Mouse (Mus musculus) heart, embryonic 11.5 days (tissue): ENCODE measurements around the gene Smug1. TPM values are rescaled to one million over a fixed set of nuclear protein-coding genes. Genes with fewer than 3 reads are reported as not detected.

ENCODE experiments used
- ATAC-seq: fragments of 200-750 bp; cut with Nextera tagmentation; replicated peaks from 2 replicates; pipeline ENCODE4 v1.8.0; 2017; ENCODE audit warnings: moderate library complexity; ENCODE audit not compliant: insufficient number of reproducible peaks, low FRiP score, low TSS enrichment
- H3K27ac ChIP-seq: fragments of 300-500 bp; sonication (generic); 2 replicates; pipeline ENCODE4 v1.5.1; 2014; ENCODE audit warnings: mild to moderate bottlenecking, low read depth, low read length
- H3K27me3 ChIP-seq: fragments of 300-500 bp; sonication (generic); 2 replicates; pipeline ENCODE4 v1.6.1; 2014; ENCODE audit warnings: mild to moderate bottlenecking, low read length, mixed read lengths; ENCODE audit not compliant: control insufficient read depth, insufficient read depth
- H3K36me3 ChIP-seq: fragments of 300-500 bp; sonication (generic); 2 replicates; pipeline ENCODE4 v1.6.1; 2014; ENCODE audit warnings: mild to moderate bottlenecking, low read length, moderate library complexity, mixed read lengths; ENCODE audit not compliant: control insufficient read depth, insufficient read depth
- H3K4me1 ChIP-seq: fragments of 300-500 bp; sonication (generic); 2 replicates; pipeline ENCODE4 v1.6.1; 2014; ENCODE audit warnings: low read length; ENCODE audit not compliant: control insufficient read depth, insufficient read depth
- H3K4me2 ChIP-seq: fragments of 300-500 bp; sonication (generic); 2 replicates; pipeline ENCODE4 v1.6.1; 2014; ENCODE audit warnings: mild to moderate bottlenecking, moderate library complexity
- H3K4me3 ChIP-seq: fragments of 300-500 bp; sonication (generic); 2 replicates; pipeline ENCODE4 v1.5.1; 2014; ENCODE audit warnings: low read depth, low read length
- H3K9ac ChIP-seq: fragments of 300-500 bp; sonication (generic); 2 replicates; pipeline ENCODE4 v1.6.1; 2014; ENCODE audit warnings: mild to moderate bottlenecking, low read depth, low read length, moderate library complexity
- H3K9me3 ChIP-seq: fragments of 300-500 bp; sonication (generic); replicated peaks from 2 replicates; pipeline ENCODE4 v1.6.1; 2016; ENCODE audit warnings: low read length; ENCODE audit not compliant: control insufficient read depth
- WGBS: fragments of 180-500 bp; shearing (Covaris S2); extraction: QIAGEN DNeasy Blood & Tissue Kit; methylation state at CpG from one replicate; pipeline ENCODE4 v1.1.7; 2014; ENCODE audit not compliant: insufficient replicate concordance; 5-methylcytosine and 5-hydroxymethylcytosine counted together
- polyA plus RNA-seq: library from polyadenylated mRNA; unstranded; fragments of >200 nt; fragmentation: Nextera tagmentation; extraction: Ambion mirVana; gene quantifications from 2 replicates; pipeline ENCODE4 v1.2.1, GENCODE M21; 2014

The Smug1 gene
- polyA plus RNA-seq, 1 experiment from 2014 or later = 14.7 TPM

DNA sequence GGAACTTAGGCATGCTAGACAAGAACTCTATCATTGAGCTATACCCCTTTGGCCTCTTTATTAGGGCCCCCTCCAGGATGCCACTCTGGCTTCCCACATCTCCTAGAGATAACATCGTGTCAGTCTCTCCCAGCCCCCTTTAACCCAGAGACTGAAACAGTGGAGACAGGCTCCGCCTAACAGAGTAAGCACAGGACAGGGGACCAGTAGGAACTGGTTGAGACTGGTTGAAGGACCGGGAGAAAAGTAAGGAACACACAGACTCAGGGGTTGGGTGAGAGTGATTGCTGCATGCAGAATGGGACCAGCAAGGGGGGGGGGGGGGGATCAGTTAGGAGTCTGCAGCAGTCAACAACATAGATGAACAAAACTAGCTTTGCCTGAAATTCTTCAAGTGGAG is 22.7 kb downstream of the Smug1 start:
- ATAC-seq = no peak
- 28% methylated on average over 3 of the region's 3 CpGs for WGBS

DNA sequence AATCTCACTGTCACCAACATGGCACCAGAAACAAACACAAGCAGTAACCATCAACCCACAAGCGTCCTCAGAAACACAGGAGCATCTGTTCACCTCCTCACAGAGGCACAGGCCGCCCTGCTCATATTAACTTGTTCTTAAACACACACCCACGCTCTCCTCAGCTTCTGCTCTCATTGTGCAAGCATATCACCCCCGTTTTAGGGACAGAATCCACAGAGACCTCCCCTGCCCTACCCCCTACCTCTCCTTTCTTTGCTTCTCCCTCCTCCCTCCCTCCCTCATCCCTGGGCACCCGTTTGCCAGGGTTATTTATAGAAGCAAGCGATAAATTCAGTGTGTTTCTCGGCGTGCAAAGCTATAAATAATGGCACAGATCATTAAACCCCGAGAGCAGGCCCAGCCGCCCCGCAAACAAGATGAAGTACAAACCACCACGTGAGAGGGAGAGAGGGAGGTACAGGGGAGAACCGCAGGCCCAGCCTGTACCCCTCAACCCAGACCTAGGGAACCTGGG is 31.4 kb downstream of the Smug1 start:
- H3K4me1 ChIP-seq = peaks cover 7% of the 10 kb centered on the region; the same call in 1 of the 2 replicates
- no peak overlapping the region for H3K4me3 ChIP-seq
- H3K9me3 ChIP-seq = no peaks in the 10 kb centered on the region
- peak overlapping the region; percentile 43 for H3K4me2 ChIP-seq
- H3K36me3 ChIP-seq = no peaks in the 10 kb centered on the region
- no peak for ATAC-seq
- H3K9ac ChIP-seq = 0 out of 2 replicates have a peak overlapping the region, but pooled peaks have one; percentile 8
- peaks cover 79% of the 10 kb centered on the region for H3K27me3 ChIP-seq
- WGBS = 26% methylated on average over 13 of the region's 13 CpGs
- H3K27ac ChIP-seq = no peak overlapping the region

More for the DNA sequence above, 22.7 kb downstream of the Smug1 start:
- Histone ChIP-seq H3K27ac (no peak overlapping the region), H3K9ac (no peak overlapping the region), H3K9me3 (no peaks in the 10 kb centered on the region), H3K27me3 (peaks cover 82% of the 10 kb centered on the region), H3K36me3 (no peaks in the 10 kb centered on the region), H3K4me2 (no peak overlapping the region), H3K4me1 (no peaks in the 10 kb centered on the region), H3K4me3 (no peak overlapping the region)

DNA sequence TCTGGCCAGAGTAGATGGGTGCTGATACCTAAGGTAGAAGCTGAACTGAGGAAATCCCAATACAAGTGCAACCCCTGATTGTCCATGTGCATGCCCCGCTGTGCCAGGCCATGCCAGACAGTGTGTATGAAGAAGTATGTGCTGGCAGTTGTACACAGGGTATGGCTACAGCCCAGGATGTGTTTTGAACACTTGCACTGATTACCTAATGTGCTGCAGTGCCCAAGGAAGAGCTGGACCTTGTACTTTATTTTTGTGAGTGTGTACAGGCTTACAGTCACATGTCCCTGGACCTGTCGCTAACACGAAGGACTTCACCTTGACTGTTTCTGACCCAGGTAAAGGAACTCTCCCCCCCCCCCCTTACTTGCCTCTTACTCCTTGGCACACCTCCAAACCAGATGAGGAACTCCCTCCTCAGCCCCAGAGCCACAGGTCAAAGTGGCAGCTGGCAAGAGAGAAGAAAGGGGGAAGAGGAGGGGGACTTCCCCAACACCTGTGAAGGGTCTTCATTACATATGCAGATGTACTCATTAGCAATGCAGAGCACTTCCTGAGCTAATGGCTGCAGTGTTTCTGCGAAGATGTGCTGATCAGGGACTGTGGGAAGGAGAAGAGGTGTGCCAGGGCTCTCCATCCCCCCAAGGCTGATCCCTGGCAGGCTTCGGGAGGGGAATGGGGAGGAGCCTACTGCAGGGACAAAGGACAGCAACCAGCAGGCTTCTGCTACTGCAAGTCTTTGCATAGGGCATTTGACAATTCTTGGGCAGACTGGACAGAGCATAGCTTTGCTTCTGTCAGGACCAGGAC is 32.4 kb downstream of the Smug1 start:
- 31% methylated on average over 5 of the region's 5 CpGs for WGBS
- H3K27ac ChIP-seq = no peak overlapping the region
- peaks cover 7% of the 10 kb centered on the region; the same call in 1 of the 2 replicates for H3K4me1 ChIP-seq
- H3K36me3 ChIP-seq = no peaks in the 10 kb centered on the region
- no peak overlapping the region for H3K9ac ChIP-seq
- no peak overlapping the region for H3K4me3 ChIP-seq
- no peak overlapping the region for H3K4me2 ChIP-seq
- ATAC-seq = no peak
- H3K27me3 ChIP-seq = peaks cover 75% of the 10 kb centered on the region
- no peaks in the 10 kb centered on the region for H3K9me3 ChIP-seq

DNA sequence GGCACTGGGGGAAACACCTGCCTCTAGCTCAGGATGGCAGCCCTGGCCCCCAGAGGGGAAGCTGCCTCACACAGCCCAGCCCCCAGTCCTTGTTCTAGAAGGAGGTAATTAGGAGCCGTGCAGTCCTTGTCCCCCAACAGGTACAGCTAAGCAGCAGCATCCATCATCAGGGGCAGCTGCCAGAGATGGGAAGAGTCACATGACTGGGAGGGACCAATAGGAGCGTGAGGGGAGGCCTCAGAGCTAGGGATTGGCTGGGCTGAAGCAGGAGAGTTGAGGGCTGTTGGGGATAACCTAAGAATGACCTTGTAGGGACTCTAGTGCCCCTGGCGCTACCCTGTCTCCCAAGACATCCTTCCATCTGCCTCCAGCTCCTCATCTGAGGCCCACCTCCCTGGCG is 33.1 kb downstream of the Smug1 start:
- 13% methylated on average over 4 of the region's 4 CpGs for WGBS
- H3K4me1 ChIP-seq = peaks cover 7% of the 10 kb centered on the region; the same call in 1 of the 2 replicates
- no peak overlapping the region for H3K4me3 ChIP-seq
- no peak overlapping the region for H3K9ac ChIP-seq
- no peaks in the 10 kb centered on the region for H3K9me3 ChIP-seq
- peaks cover 75% of the 10 kb centered on the region for H3K27me3 ChIP-seq
- H3K36me3 ChIP-seq = no peaks in the 10 kb centered on the region
- no peak overlapping the region for H3K27ac ChIP-seq
- ATAC-seq = peak; percentile 53; the same call in 1 of the 2 replicates
- H3K4me2 ChIP-seq = no peak overlapping the region

DNA sequence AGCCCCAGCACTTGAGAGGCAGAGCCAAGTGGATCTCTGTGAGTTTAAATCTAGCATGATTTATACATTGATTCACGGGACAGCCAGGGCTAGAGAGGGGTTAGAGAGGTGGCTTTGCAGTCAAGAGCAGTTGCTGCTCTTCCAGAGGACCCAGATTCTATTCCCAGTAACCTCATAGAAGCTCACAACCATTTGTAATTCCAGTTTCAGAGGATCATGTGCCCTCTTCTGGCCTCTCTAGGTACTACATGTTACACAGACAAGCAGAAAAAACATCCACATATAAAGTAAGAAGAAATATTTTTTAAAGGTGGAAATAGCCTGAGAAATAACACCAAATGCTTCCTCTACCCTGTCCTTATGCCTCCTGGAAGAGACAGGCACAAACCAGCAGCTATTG is 36.2 kb downstream of the Smug1 start:
- WGBS = 37% methylated on average over 1 of the region's 1 CpGs
- no peak overlapping the region for H3K4me2 ChIP-seq
- no peak overlapping the region for H3K4me3 ChIP-seq
- H3K27me3 ChIP-seq = peaks cover 68% of the 10 kb centered on the region
- no peaks in the 10 kb centered on the region for H3K36me3 ChIP-seq
- H3K9ac ChIP-seq = no peak overlapping the region
- no peak for ATAC-seq
- H3K4me1 ChIP-seq = peaks cover 7% of the 10 kb centered on the region; the same call in 1 of the 2 replicates
- no peaks in the 10 kb centered on the region for H3K9me3 ChIP-seq
- H3K27ac ChIP-seq = no peak overlapping the region

DNA sequence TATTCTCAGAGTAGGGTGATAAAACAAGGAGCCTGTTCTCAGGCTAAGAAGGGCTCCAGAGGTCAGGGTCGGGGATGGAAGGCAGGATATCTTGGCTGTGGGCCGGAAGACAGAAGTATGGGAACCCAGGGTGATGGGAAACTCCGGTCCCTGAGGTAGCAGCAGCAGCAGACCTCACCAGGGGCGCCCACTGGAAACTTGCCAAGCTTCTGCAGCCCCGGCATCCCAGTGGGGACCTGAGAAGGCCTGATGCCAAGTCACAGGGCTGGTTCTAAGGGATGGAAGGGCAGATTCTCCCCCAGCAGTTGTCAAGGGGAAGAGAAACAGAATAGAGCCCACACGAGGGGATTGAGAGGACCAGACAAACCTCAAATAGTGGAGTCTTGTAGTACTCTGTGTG is 37.6 kb downstream of the Smug1 start:
- peaks cover 69% of the 10 kb centered on the region for H3K27me3 ChIP-seq
- ATAC-seq = no peak
- H3K9ac ChIP-seq = no peak overlapping the region
- 39% methylated on average over 6 of the region's 6 CpGs for WGBS
- no peak overlapping the region for H3K4me2 ChIP-seq
- no peaks in the 10 kb centered on the region for H3K9me3 ChIP-seq
- no peak overlapping the region for H3K4me3 ChIP-seq
- no peaks in the 10 kb centered on the region for H3K36me3 ChIP-seq
- no peak overlapping the region for H3K27ac ChIP-seq
- H3K4me1 ChIP-seq = no peaks in the 10 kb centered on the region

DNA sequence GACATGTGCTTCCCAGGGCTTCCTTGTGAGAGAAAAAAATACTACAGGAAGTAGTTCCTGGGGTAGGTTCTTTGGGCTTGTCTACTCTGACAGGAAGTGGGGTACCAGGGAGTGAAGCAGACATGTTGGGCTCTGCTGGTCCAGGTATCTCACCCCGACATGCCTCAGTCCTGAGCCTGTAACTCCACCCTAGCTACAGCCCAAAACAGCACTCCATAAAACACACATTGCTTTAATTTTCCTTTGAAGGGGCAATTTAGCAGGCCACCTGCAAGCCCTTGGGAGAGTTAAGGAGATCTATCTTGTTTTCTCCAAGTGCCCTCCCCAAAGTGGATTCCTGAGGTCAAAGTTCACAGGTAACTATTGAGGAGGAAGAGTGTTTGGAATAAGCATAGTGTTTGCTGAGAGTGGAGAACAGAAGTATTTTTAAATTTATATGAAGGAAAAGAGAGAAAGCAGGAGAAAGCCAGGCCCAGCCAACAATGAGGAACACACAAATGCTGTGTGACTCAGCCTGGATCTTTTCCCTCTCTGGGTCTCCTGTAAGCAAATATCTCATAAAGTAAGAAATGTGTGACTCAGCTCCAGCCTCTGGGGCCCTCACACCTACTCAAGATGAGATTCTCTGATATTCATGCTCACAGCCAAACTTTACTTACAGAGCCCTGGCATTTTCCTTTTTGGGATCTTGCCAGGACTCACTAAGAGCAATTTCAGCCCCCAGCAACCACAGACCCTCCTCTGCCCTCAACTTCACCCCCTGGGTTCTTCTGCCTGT is 38.6 kb downstream of the Smug1 start:
- no peak overlapping the region for H3K9ac ChIP-seq
- no peaks in the 10 kb centered on the region for H3K36me3 ChIP-seq
- H3K4me2 ChIP-seq = no peak overlapping the region
- H3K27ac ChIP-seq = no peak overlapping the region
- no peak; the same call in 1 of the 2 replicates for ATAC-seq
- H3K27me3 ChIP-seq = peaks cover 68% of the 10 kb centered on the region
- no peak overlapping the region for H3K4me3 ChIP-seq
- H3K9me3 ChIP-seq = no peaks in the 10 kb centered on the region
- 55% methylated on average over 1 of the region's 1 CpGs for WGBS
- no peaks in the 10 kb centered on the region for H3K4me1 ChIP-seq

DNA sequence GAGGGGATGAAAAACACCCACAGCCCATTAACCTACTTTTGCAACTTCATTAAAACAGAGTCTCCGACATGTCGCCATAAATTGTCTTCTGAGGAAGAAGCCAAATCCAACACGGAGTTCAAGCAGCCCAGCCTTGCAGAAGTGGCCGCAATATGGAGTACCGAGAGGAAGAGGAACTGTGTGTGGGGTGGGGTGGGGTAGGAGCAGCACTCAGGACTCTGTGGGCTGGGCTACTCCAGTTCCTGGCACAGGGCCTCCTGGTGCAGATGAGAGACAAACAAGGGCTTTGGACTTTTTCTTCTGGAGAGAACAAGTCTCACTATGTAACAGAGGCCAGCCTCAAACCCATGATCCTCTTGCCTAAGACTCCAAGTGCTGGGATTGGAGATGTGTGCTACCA is 40.9 kb downstream of the Smug1 start:
- H3K4me2 ChIP-seq = no peak overlapping the region
- H3K4me1 ChIP-seq = no peaks in the 10 kb centered on the region
- ATAC-seq = no peak
- H3K9ac ChIP-seq = no peak overlapping the region
- no peak overlapping the region for H3K27ac ChIP-seq
- 77% methylated on average over 5 of the region's 5 CpGs for WGBS
- no peaks in the 10 kb centered on the region for H3K36me3 ChIP-seq
- H3K4me3 ChIP-seq = no peak overlapping the region
- H3K9me3 ChIP-seq = no peaks in the 10 kb centered on the region
- H3K27me3 ChIP-seq = peaks cover 68% of the 10 kb centered on the region
